Mouse (Mus musculus) layer of hippocampus, adult 2 months (tissue): ENCODE measurements at regions not wholly inside any gene's neighbourhood (a gene's known extent, or its start where the extent isn't known, plus 50 kb on each side); places are given as distances from the start of the nearest gene placed in this dataset.
"Not testable (repeated sequence)": the region's sequence is repeated elsewhere in the genome, so short reads cannot be mapped to it uniquely, and the experiment has no call there.

Source experiments
- DNase-seq, 2 experiments: peaks; one replicate each; pipeline ENCODE4 v3.0.0; 2022; ENCODE audit warnings: low spot score in 2 of 2
- H3K27ac ChIP-seq: fragments of 200-600 bp; 2 replicates; pipeline ENCODE4 v1.8.1; 2022
- H3K4me3 ChIP-seq: fragments of 200-600 bp; 2 replicates; pipeline ENCODE4 v1.8.1; 2022; ENCODE audit warnings: mild to moderate bottlenecking
- CTCF ChIP-seq: fragments of 200-600 bp; conservative IDR thresholded peaks from 2 replicates; pipeline ENCODE4 v1.8.1; 2022; ENCODE audit warnings: antibody characterized with exemption, mild to moderate bottlenecking, moderate library complexity

GRCm38 (mm10) chr16:23758136-23758812 lies 132.5 kb downstream of the Sst start:
- no peak overlapping the region for H3K27ac ChIP-seq
- TF ChIP-seq CTCF = no peak
- DNase-seq = peak; percentile 45 to 71
- no peak overlapping the region for H3K4me3 ChIP-seq

DNA sequence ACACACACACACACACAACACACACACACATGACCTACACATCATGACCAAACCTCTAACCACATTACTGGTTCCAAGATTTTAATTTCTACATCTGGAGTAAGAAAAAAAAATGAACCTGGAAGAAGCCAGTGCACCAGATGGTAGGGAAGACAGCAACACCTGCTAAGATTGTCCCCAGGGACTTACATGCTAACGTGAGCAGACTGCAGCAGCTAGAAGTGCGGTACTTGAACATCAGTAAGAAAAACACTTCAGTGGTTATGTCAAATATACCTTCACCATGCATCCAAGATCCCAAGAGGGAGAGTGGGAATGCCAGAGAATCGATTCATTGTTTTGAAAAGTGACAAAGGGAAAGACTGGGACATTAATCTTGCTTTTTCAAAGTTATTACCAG lies 153.7 kb downstream of the Sst start:
- TF ChIP-seq CTCF = no peak
- Histone ChIP-seq H3K27ac (no peak overlapping the region), H3K4me3 (no peak overlapping the region)
- DNase-seq = no peak

DNA sequence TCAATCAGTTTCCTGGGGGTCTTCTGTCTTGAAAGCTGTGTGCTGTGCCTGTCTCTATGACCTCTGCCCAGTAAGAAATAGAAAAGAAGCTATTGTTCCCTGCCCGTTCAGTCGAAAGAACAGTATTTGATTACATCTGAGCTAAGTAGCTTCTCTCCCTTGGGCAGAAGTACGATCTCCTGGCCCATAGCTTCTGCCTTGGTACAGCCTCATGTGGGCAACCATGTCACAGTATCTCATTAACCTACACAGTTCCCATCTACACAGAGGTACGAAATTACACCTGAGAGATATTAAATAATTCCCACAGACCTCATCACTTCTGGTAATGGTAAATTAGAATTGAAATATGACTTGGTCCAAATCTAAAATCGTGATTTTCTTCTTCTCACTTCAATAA lies 155.0 kb downstream of the Sst start:
- DNase-seq = no peak
- TF ChIP-seq CTCF = no peak
- Histone ChIP-seq H3K27ac (no peak overlapping the region), H3K4me3 (no peak overlapping the region)

DNA sequence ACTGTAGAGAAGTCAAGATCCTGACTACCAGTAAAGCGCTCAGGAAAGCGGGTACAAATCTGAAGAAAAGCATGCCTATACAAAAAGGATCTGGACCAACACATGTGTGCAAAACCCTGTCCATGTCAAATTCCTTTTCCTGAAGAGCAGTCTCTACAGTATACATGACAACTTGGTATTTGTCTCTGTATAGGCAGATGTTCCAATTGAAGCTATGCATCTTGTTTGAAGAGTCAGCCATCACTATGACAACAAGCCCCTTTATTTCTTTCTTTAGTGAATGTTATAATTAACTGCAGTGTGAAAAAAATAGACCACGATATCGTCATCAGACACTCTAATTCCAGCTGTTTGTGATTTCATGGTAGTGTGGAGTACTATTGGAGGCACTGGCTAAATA lies 164.2 kb downstream of the Sst start:
- no peak for DNase-seq
- H3K27ac ChIP-seq = no peak overlapping the region
- no peak for TF ChIP-seq CTCF
- H3K4me3 ChIP-seq = no peak overlapping the region

- no peak for TF ChIP-seq CTCF
- DNase-seq = no peak
- no peak overlapping the region for H3K27ac ChIP-seq
- H3K4me3 ChIP-seq = no peak overlapping the region
These were observed 169.0 kb downstream of the Sst start for GRCm38 (mm10) chr16:23721745-23722144.

- no peak overlapping the region for H3K4me3 ChIP-seq
- TF ChIP-seq CTCF = no peak
- DNase-seq = no peak
- no peak overlapping the region for H3K27ac ChIP-seq
These were observed 180.5 kb upstream of the Masp1 start for GRCm38 (mm10) chr16:23701156-23701555.

- H3K4me3 ChIP-seq, H3K27ac ChIP-seq, DNase-seq: not testable (repeated sequence)
These were observed 173.6 kb upstream of the Masp1 start for GRCm38 (mm10) chr16:23694226-23694625.

DNA sequence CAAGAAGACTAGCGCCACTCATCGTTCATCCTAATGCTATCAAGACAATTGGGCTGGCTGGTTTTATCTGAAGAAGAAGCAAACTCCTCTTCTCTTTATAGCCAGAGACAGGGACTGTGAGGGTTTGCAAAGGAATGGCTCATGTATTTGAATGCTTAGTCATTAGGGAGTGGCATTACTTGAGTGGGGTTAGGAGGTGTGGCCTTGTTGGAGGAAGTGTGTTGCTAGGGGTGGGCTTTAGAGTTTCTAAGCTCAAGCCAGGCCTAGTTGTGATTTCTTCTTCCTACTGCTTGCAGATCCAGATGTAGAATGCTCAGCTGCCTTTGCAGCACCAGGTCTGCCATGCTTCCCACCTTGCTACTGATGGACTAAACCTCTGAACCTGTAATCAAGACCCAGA lies 169.4 kb upstream of the Masp1 start:
- Histone ChIP-seq H3K4me3 (no peak overlapping the region), H3K27ac (no peak overlapping the region)
- TF ChIP-seq CTCF = no peak

DNA sequence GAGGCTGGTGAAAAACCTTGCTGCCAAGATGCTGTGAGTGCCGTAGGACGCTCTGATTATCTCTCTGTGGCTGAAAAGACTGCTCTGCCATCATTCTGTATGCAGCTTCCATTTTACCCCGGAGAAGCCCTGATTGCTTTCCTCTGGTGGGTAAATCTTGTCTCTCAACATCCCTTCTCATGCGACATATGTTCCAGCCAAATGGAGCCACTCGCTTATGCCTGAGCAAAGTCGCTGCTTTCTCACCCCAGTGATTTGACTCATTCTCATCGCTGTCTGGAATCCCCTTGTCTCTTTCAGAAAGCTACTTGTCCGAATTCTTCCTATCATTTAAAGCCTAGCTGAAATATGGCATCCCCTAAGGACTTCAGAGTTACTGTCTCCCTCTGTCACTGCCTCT lies 166.2 kb upstream of the Masp1 start:
- DNase-seq = peak in 1 of 2 experiments; percentile 37
- no peak overlapping the region for H3K27ac ChIP-seq
- TF ChIP-seq CTCF = no peak
- H3K4me3 ChIP-seq = no peak overlapping the region

More for the DNA sequence above, 169.4 kb upstream of the Masp1 start:
- no peak for DNase-seq

DNA sequence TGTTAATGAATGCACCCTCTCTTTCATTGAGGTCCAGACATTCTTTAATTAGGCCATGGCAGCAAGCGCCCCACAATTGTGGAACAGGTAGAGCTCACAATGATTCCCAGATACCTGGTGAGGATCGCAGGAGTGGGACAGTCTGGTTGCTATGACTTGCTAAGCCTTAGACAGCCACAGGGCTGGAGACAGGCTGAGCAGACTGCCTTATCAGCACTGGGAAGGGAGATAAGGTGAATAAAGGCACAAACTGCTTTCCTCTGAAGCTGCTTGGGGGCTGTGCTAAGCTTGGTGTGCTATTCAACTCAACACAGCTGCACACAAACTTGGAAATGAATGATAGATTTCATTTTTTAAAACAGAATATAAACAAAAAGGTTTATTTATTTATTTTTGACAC lies 159.8 kb upstream of the Masp1 start:
- no peak for TF ChIP-seq CTCF
- Histone ChIP-seq H3K27ac (no peak overlapping the region), H3K4me3 (no peak overlapping the region)
- no peak for DNase-seq

GRCm38 (mm10) chr16:23672375-23672774 lies 151.8 kb upstream of the Masp1 start:
- no peak overlapping the region for H3K4me3 ChIP-seq
- TF ChIP-seq CTCF = no peak
- H3K27ac ChIP-seq = no peak overlapping the region
- no peak for DNase-seq

DNA sequence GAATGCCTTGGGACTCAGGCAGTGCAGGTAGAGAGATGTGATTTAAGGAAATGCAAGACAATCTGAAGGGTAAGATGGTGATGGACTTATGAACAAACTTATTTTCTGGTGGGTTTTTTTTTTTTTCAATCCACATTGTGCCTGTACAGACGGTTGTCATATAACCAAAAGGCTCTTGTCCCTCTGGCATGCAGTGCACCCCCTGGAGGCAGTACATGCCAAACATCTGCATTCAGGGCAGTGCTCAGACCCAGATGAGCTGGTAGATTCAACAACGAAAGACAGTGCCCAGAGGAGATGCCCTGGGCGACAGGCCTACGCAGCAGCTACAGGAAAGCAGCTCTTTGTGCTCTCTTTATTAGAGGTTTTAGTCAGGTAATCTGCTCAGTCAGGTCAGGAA lies 149.5 kb upstream of the Masp1 start:
- DNase-seq = no peak
- peak; percentile 26 for TF ChIP-seq CTCF
- H3K27ac ChIP-seq = no peak overlapping the region
- H3K4me3 ChIP-seq = no peak overlapping the region

DNA sequence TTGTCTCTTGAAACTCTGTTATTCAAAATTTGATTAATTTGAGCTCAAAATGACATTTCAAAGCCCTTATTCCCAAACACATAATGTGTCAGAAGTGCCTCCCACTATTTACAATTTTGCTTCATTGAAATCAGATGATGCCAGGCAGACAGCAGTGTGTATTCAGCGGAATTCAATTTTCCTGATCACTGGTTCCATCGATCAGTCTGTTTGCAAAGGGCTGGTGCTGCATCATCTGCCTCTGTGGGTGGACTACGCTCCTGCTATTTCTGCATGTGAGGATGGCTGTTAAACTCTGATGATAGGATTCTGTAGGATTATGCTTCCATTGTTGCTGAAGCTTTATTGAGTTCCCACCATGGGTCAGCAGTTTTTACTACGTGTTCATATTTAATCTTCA lies 149.0 kb upstream of the Masp1 start:
- Histone ChIP-seq H3K27ac (no peak overlapping the region), H3K4me3 (no peak overlapping the region)
- no peak for TF ChIP-seq CTCF
- DNase-seq = peak in 1 of 2 experiments; percentile 57
